Mouse (Mus musculus) hindbrain, embryonic 14.5 days (tissue): Measurements from ENCODE around the gene Pde9a. TPM values are rescaled to one million over a fixed set of nuclear protein-coding genes. Genes with fewer than 3 reads are reported as not detected.
"Not testable (repeated sequence)": the region's sequence is repeated elsewhere in the genome, so short reads cannot be mapped to it uniquely, and the experiment has no call there.

ENCODE experiments used
- ATAC-seq: fragments of 200-750 bp; cut with Nextera tagmentation; 2 replicates; pipeline ENCODE4 v1.8.0; 2017; ENCODE audit warnings: moderate number of reproducible peaks, mild to moderate bottlenecking, moderate TSS enrichment, moderate library complexity; ENCODE audit not compliant: low FRiP score
- DNase-seq: peaks from one replicate; pipeline ENCODE4 v3.0.0-alpha.2; 2015; ENCODE audit warnings: low spot score
- H3K27ac ChIP-seq: fragments of 300-500 bp; sonication (generic); 2 replicates; pipeline ENCODE4 v1.5.1; 2014; ENCODE audit warnings: mild to moderate bottlenecking, moderate library complexity
- H3K27me3 ChIP-seq: fragments of 300-500 bp; sonication (generic); 2 replicates; pipeline ENCODE4 v1.6.1; 2014; ENCODE audit warnings: mild to moderate bottlenecking, low read length, mixed read lengths; ENCODE audit not compliant: control insufficient read depth, insufficient read depth
- H3K36me3 ChIP-seq: fragments of 300-500 bp; sonication (generic); replicated peaks from 2 replicates; pipeline ENCODE4 v1.6.1; 2014; ENCODE audit not compliant: control insufficient read depth, insufficient read depth
- H3K4me1 ChIP-seq: fragments of 300-500 bp; sonication (generic); replicated peaks from 2 replicates; pipeline ENCODE4 v1.6.1; 2014; ENCODE audit warnings: antibody characterized with exemption, low read length, mixed read lengths; ENCODE audit not compliant: control insufficient read depth, insufficient read depth
- H3K4me2 ChIP-seq: fragments of 300-500 bp; sonication (generic); replicated peaks from 2 replicates; pipeline ENCODE4 v1.6.1; 2014; ENCODE audit warnings: mild to moderate bottlenecking, moderate library complexity
- H3K4me3 ChIP-seq: fragments of 300-500 bp; sonication (generic); replicated peaks from 2 replicates; pipeline ENCODE4 v1.5.1; 2014; ENCODE audit warnings: mild to moderate bottlenecking, low read length
- H3K9ac ChIP-seq: fragments of 300-500 bp; sonication (generic); 2 replicates; pipeline ENCODE4 v1.6.1; 2014
- H3K9me3 ChIP-seq: fragments of 300-500 bp; sonication (generic); 2 replicates; pipeline ENCODE4 v1.6.1; 2016; ENCODE audit warnings: low read length; ENCODE audit not compliant: control insufficient read depth
- WGBS: fragments of 180-500 bp; shearing (Covaris S2); extraction: QIAGEN DNeasy Blood & Tissue Kit; methylation state at CpG from one replicate; pipeline ENCODE4 v1.1.7; 2014; 5-methylcytosine and 5-hydroxymethylcytosine counted together
- polyA plus RNA-seq: library from polyadenylated mRNA; unstranded; fragments of >200 nt; fragmentation: Nextera tagmentation; extraction: Ambion mirVana; gene quantifications from 2 replicates; pipeline ENCODE4 v1.2.1, GENCODE M21; 2014

The Pde9a gene
- polyA plus RNA-seq, 1 experiment from 2014 or later = 32.6 TPM

DNA sequence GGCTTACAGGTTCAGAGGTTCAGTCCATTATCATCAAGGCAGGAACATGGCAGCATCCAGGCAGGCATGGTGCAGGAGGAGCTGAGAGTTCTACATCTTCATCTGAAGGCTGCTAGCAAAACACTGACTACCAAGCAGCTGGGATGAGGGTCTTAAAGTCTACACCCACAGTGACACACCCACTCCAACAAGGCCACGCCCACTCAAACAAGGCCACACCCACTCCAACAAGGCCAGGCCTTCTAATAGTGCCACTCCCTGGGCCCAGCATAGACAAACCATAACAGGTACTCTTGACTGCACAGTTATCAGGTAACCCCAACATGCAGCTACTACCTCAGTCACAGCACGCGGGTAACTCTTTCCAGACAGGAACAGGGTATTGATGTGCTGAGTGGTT lies 31.3 kb upstream of the Pde9a start:
- not testable (repeated sequence) for H3K9me3 ChIP-seq, H3K27me3 ChIP-seq, H3K4me2 ChIP-seq, H3K9ac ChIP-seq, H3K4me1 ChIP-seq, H3K36me3 ChIP-seq, H3K27ac ChIP-seq, DNase-seq, H3K4me3 ChIP-seq, ATAC-seq
- 69% methylated on average over 3 of the region's 3 CpGs for WGBS

DNA sequence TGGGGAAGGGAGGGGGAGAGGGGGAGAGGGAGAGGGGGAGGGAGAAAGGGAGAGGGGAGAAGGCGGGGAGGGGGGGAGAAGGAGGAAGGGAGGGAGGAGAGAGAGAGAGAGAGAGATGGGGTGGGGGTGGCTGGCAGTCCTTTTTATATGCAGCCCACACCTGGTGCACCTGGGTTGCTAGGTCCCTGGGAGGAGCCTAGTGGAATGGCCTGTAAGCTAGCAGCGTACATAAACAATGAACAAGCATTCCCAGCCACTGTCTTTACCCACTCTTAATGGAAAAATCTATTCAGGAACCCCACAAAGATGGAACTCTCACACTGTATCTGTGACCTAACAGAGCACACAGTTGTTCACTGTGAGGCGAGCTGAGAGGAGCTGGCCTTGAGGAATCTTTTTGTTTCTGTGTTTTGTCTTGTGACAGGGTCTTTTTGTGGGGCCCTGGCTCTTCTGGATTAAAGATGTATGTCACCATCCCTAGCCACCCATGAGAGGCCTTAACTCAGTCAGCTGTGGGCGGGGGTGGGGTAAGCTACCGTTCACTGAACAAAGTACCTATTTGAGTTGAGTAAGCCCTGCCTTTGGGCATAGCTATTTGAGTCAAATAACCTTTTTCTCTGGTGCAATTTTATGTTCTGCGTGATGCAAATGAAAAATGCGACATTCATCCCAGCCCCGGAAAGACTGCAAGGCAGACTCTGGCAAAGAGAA lies 30.1 kb upstream of the Pde9a start:
- Histone ChIP-seq H3K36me3 (no peaks in the 10 kb centered on the region), H3K27me3 (no peaks in the 10 kb centered on the region), H3K4me2 (no peak overlapping the region), H3K9ac (no peak overlapping the region), H3K4me1 (peaks cover 6% of the 10 kb centered on the region), H3K4me3 (no peak overlapping the region), H3K27ac (peak overlapping the region; percentile 78), H3K9me3 (no peaks in the 10 kb centered on the region)
- ATAC-seq (peak; percentile 42; the same call in 1 of the 2 replicates), DNase-seq (no peak)
- WGBS = 32% methylated on average over 7 of the region's 8 CpGs

GRCm38 (mm10) chr17:31360582-31360981 lies 25.4 kb upstream of the Pde9a start:
- no peaks in the 10 kb centered on the region for H3K27me3 ChIP-seq
- no peak overlapping the region for H3K4me2 ChIP-seq
- DNase-seq = no peak
- no peaks in the 10 kb centered on the region for H3K9me3 ChIP-seq
- H3K36me3 ChIP-seq = no peaks in the 10 kb centered on the region
- no peak overlapping the region for H3K4me3 ChIP-seq
- WGBS = 72% methylated on average over 13 of the region's 13 CpGs
- H3K27ac ChIP-seq = no peak overlapping the region
- no peak overlapping the region for H3K9ac ChIP-seq
- no peak; the same call in 1 of the 2 replicates for ATAC-seq
- H3K4me1 ChIP-seq = peaks cover 8% of the 10 kb centered on the region

DNA sequence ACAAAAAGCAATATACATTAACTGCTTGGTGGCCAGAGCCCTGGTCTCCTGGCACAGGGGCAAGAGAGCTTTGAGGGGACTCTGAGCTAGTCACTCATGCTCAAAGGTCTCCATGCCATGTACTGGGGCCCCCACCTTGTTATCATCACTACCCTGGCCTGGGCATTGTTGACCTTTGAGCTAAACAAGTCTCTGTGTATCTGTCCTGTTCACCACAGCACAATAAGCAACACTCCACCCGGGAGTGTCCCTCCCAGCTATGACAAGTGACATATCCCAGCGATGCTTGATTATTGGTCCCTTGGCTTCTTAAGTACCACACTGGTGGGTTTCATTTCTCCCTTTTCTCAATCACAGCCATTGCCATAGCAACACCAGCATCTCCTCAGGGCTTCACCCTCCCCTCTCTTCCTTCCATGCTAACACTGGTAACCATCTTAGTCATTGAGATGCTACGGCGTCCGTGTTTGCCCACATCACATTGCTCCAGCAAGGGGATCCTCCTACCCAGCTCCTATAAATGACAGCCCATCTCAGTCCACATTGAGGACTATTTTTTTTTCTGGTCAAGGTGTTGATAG lies 20.3 kb upstream of the Pde9a start:
- Histone ChIP-seq H3K4me3 (no peak overlapping the region), H3K27ac (no peak overlapping the region), H3K4me1 (peaks cover 4% of the 10 kb centered on the region; the same call in 1 of the 2 replicates), H3K4me2 (no peak overlapping the region), H3K27me3 (no peaks in the 10 kb centered on the region), H3K9ac (no peak overlapping the region), H3K9me3 (no peaks in the 10 kb centered on the region), H3K36me3 (no peaks in the 10 kb centered on the region)
- ATAC-seq (no peak), DNase-seq (no peak)
- WGBS = 79% methylated on average over 5 of the region's 5 CpGs

- no peak overlapping the region for H3K4me3 ChIP-seq
- no peaks in the 10 kb centered on the region for H3K9me3 ChIP-seq
- H3K27ac ChIP-seq = no peak overlapping the region
- 85% methylated on average over 2 of the region's 2 CpGs for WGBS
- H3K27me3 ChIP-seq = no peaks in the 10 kb centered on the region
- H3K9ac ChIP-seq = no peak overlapping the region
- H3K36me3 ChIP-seq = no peaks in the 10 kb centered on the region
- no peak overlapping the region for H3K4me2 ChIP-seq
- ATAC-seq = no peak
- DNase-seq = no peak
- peaks cover 4% of the 10 kb centered on the region; the same call in 1 of the 2 replicates for H3K4me1 ChIP-seq
Observed at GRCm38 (mm10) chr17:31370221-31370620, 15.8 kb upstream of the Pde9a start.

- Histone ChIP-seq H3K4me1 (no peaks in the 10 kb centered on the region; the same call in 1 of the 2 replicates), H3K36me3 (no peaks in the 10 kb centered on the region), H3K4me3 (no peak overlapping the region), H3K27me3 (no peaks in the 10 kb centered on the region), H3K4me2 (no peak overlapping the region), H3K9me3 (no peaks in the 10 kb centered on the region), H3K27ac (no peak overlapping the region), H3K9ac (no peak overlapping the region)
- DNase-seq = no peak
- no peak for ATAC-seq
Observed at GRCm38 (mm10) chr17:31370931-31371330, 15.1 kb upstream of the Pde9a start.

- Histone ChIP-seq H3K36me3 (no peaks in the 10 kb centered on the region), H3K27me3 (no peaks in the 10 kb centered on the region), H3K4me2 (peak overlapping the region; percentile 33), H3K4me1 (peaks cover 3% of the 10 kb centered on the region; the same call in 1 of the 2 replicates), H3K4me3 (no peak overlapping the region), H3K27ac (no peak overlapping the region), H3K9ac (no peak overlapping the region), H3K9me3 (no peaks in the 10 kb centered on the region)
- no peak for ATAC-seq
- DNase-seq = peak; percentile 78
- 10% methylated on average over 7 of the region's 7 CpGs for WGBS
Observed at GRCm38 (mm10) chr17:31377961-31378360, 8.0 kb upstream of the Pde9a start.

- H3K36me3 ChIP-seq = no peaks in the 10 kb centered on the region
- no peak for DNase-seq
- no peaks in the 10 kb centered on the region for H3K9me3 ChIP-seq
- WGBS = 66% methylated on average over 10 of the region's 10 CpGs
- no peak for ATAC-seq
- peak overlapping the region; percentile 33 for H3K4me2 ChIP-seq
- no peak overlapping the region for H3K9ac ChIP-seq
- H3K4me1 ChIP-seq = peaks cover 3% of the 10 kb centered on the region; the same call in 1 of the 2 replicates
- H3K27ac ChIP-seq = no peak overlapping the region
- no peak overlapping the region for H3K4me3 ChIP-seq
- H3K27me3 ChIP-seq = no peaks in the 10 kb centered on the region
Observed at GRCm38 (mm10) chr17:31378361-31378761, 7.6 kb upstream of the Pde9a start.

GRCm38 (mm10) chr17:31379086-31379485 lies 6.9 kb upstream of the Pde9a start:
- ATAC-seq = no peak
- 67% methylated on average over 2 of the region's 2 CpGs for WGBS
- H3K27me3 ChIP-seq = no peaks in the 10 kb centered on the region
- no peak overlapping the region for H3K27ac ChIP-seq
- no peak for DNase-seq
- peaks cover 3% of the 10 kb centered on the region; the same call in 1 of the 2 replicates for H3K4me1 ChIP-seq
- H3K4me3 ChIP-seq = no peak overlapping the region
- no peak overlapping the region for H3K9ac ChIP-seq
- H3K36me3 ChIP-seq = no peaks in the 10 kb centered on the region
- no peaks in the 10 kb centered on the region for H3K9me3 ChIP-seq
- no peak overlapping the region for H3K4me2 ChIP-seq
